Mouse (Mus musculus) CH12.LX (cell line): ENCODE data around the gene Olfr1396.
"Not testable (repeated sequence)": the region's sequence is repeated elsewhere in the genome, so short reads cannot be mapped to it uniquely, and the experiment has no call there.

Experiments used
- CHD1 ChIP-seq: IDR thresholded peaks from 2 replicates; pipeline ENCODE4 v1.6.1; 2012; ENCODE audit warnings: low read depth, low read length, improper control_type of control experiment, inconsistent platforms
- CTCF ChIP-seq, 2 experiments: IDR thresholded peaks in 1 of 2; conservative IDR thresholded peaks in 1 of 2; 2 replicates each; pipeline ENCODE4 v1.5.1; 2011 to 2012; ENCODE audit warnings: low read depth in 2 of 2, low read length in 2 of 2, improper control_type of control experiment in 1 of 2, inconsistent platforms in 1 of 2, mild to moderate bottlenecking in 1 of 2, moderate library complexity in 1 of 2
- EP300 ChIP-seq: IDR thresholded peaks from 2 replicates; pipeline ENCODE4 v1.6.1; 2011; ENCODE audit warnings: low read length, improper control_type of control experiment
- POLR2A ChIP-seq: IDR thresholded peaks from 2 replicates; pipeline ENCODE4 v1.6.1; 2011; ENCODE audit warnings: low read depth, mild to moderate bottlenecking, improper control_type of control experiment, low read length
- RAD21 ChIP-seq: IDR thresholded peaks from 2 replicates; pipeline ENCODE4 v1.6.1; 2011; ENCODE audit warnings: low read depth, mild to moderate bottlenecking, low read length, improper control_type of control experiment, moderate library complexity
- SIN3A ChIP-seq: IDR thresholded peaks from 2 replicates; pipeline ENCODE4 v1.6.1; 2012; ENCODE audit warnings: low read length, improper control_type of control experiment, inconsistent platforms
- SMC3 ChIP-seq: IDR thresholded peaks from 2 replicates; pipeline ENCODE4 v1.6.1; 2011; ENCODE audit warnings: low read depth, low read length, improper control_type of control experiment
- UBTF ChIP-seq: IDR thresholded peaks from 2 replicates; pipeline ENCODE4 v1.6.1; 2012; ENCODE audit warnings: low read depth, mild to moderate bottlenecking, inconsistent platforms, low read length, improper control_type of control experiment, moderate library complexity
- USF1 ChIP-seq: IDR thresholded peaks from 2 replicates; pipeline ENCODE4 v1.6.1; 2014; ENCODE audit warnings: low read depth, mild to moderate bottlenecking, inconsistent platforms, low read length, improper control_type of control experiment

GRCm38 (mm10) chr11:49060061-49060460, 54.6 kb downstream of the Olfr1396 start:
- TF ChIP-seq CTCF (conservative IDR thresholded peaks at IDR 0.05 in 1 of 2, IDR thresholded peaks at IDR 0.05 in 1 of 2; ENCODE audit: low read depth in 2 of 2, low read length in 2 of 2); UBTF; CHD1; EP300; SIN3A; RAD21; USF1; SMC3; POLR2A: not testable (repeated sequence)
